Mouse (Mus musculus) embryonic facial prominence, embryonic 14.5 days (tissue): ENCODE measurements at regions not wholly inside any gene's neighbourhood (a gene's known extent, or its start where the extent isn't known, plus 50 kb on each side); places are given as distances from the start of the nearest gene placed in this dataset.

ENCODE experiments used
- ATAC-seq: fragments of 200-750 bp; cut with Nextera tagmentation; 2 replicates; pipeline ENCODE4 v1.8.0; 2017; ENCODE audit warnings: low read depth, moderate number of reproducible peaks, moderate TSS enrichment
- DNase-seq: peaks from one replicate; pipeline ENCODE4 v3.0.0-alpha.2; 2015; ENCODE audit warnings: low spot score
- H3K27ac ChIP-seq: fragments of 300-500 bp; sonication (generic); replicated peaks from 2 replicates; pipeline ENCODE4 v1.5.1; 2014; ENCODE audit warnings: low read depth, mild to moderate bottlenecking, low read length, moderate library complexity
- H3K27me3 ChIP-seq: fragments of 300-500 bp; sonication (generic); replicated peaks from 2 replicates; pipeline ENCODE4 v1.6.1; 2014; ENCODE audit warnings: low read length; ENCODE audit not compliant: control insufficient read depth, insufficient read depth
- H3K36me3 ChIP-seq: fragments of 300-500 bp; sonication (generic); 2 replicates; pipeline ENCODE4 v1.6.1; 2014; ENCODE audit warnings: low read length, mixed read lengths; ENCODE audit not compliant: control insufficient read depth, insufficient read depth
- H3K4me1 ChIP-seq: fragments of 300-500 bp; sonication (generic); 2 replicates; pipeline ENCODE4 v1.6.1; 2014; ENCODE audit warnings: antibody characterized with exemption, low read length; ENCODE audit not compliant: control insufficient read depth, insufficient read depth
- H3K4me2 ChIP-seq: fragments of 300-500 bp; sonication (generic); 2 replicates; pipeline ENCODE4 v1.6.1; 2014; ENCODE audit warnings: low read depth, mild to moderate bottlenecking, low read length, moderate library complexity, mixed read lengths
- H3K4me3 ChIP-seq: fragments of 300-500 bp; sonication (generic); 2 replicates; pipeline ENCODE4 v1.5.1; 2014; ENCODE audit warnings: low read depth, mild to moderate bottlenecking, low read length
- H3K9ac ChIP-seq: fragments of 300-500 bp; sonication (generic); 2 replicates; pipeline ENCODE4 v1.6.1; 2014; ENCODE audit warnings: low read depth, mild to moderate bottlenecking, low read length, moderate library complexity, mixed read lengths
- H3K9me3 ChIP-seq: fragments of 300-500 bp; sonication (generic); 2 replicates; pipeline ENCODE4 v1.6.1; 2016; ENCODE audit warnings: low read length; ENCODE audit not compliant: control insufficient read depth
- WGBS: fragments of 180-500 bp; shearing (Covaris S2); extraction: QIAGEN DNeasy Blood & Tissue Kit; methylation state at CpG from one replicate; pipeline ENCODE4 v1.1.7; 2014; 5-methylcytosine and 5-hydroxymethylcytosine counted together

DNA sequence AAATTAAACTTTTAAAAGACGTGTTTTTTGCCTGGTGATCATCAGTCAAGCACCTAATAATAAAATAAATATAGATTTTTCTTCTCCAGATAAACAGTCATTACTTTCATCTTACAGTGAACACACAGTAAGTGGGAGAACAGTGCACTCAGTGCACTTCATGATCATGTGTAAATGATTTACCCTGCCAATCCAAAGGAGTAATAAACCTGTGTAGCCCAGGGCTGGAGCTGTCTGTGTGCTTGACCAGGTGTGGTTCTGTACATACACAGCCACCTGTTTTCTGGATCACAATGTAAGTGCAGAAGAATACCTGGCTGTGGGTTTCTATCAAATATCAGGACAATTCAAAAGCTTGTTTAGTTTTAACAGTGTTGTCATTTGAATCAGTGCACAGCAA, 235.4 kb upstream of the Ccnh start:
- H3K4me2 ChIP-seq = no peak overlapping the region
- H3K4me3 ChIP-seq = no peak overlapping the region
- H3K27me3 ChIP-seq = no peaks in the 10 kb centered on the region
- no peak overlapping the region for H3K27ac ChIP-seq
- H3K9ac ChIP-seq = no peak overlapping the region
- no peak for ATAC-seq
- no peaks in the 10 kb centered on the region for H3K36me3 ChIP-seq
- no peaks in the 10 kb centered on the region for H3K9me3 ChIP-seq
- no peaks in the 10 kb centered on the region for H3K4me1 ChIP-seq
- WGBS = 61% methylated on average over 1 of the region's 1 CpGs
- DNase-seq = no peak

DNA sequence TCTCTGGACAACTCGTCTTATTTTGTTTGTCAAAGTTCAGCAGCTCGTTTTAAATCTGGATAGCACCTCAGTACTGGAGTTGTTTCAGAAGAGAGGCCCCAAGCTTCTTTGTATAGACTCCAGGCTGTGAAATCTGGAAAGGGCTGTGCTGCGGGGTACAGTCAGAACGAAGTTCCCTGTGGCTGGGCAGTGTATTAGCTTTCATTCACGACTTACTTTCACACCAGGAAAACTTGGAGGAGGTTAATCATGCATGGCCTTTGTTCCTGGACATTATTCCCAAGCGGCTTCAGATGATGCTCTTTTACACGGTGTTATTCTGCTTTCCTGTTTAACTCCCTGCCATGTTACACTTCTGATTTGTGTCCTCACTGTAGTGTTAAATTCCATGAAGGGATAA, 220.3 kb upstream of the Ccnh start:
- Histone ChIP-seq H3K4me3 (no peak overlapping the region), H3K36me3 (no peaks in the 10 kb centered on the region), H3K4me2 (no peak overlapping the region), H3K27ac (no peak overlapping the region), H3K9ac (no peak overlapping the region), H3K9me3 (no peaks in the 10 kb centered on the region), H3K4me1 (no peaks in the 10 kb centered on the region), H3K27me3 (no peaks in the 10 kb centered on the region)
- 54% methylated on average over 7 of the region's 7 CpGs for WGBS
- ATAC-seq = no peak
- no peak for DNase-seq
